ENCODE assay signal across 9 mouse cellular contexts in genomic region chr14:48138138-48138537, GRCm38 (mm10). TPM values are rescaled to one million over a fixed set of nuclear protein-coding genes. Genes with fewer than 3 reads are reported as not detected.
A peak's percentile ranks its signal among the peaks of the same experiment; 100 is the strongest.
DNase-seq lines count a peak whose midpoint lies in the region; ATAC-seq lines count a peak whose summit lies in the region.
"Had no signal": no experiment of that assay in that cellular context is flagged by ENCODE, and none has a peak within 500 bp of the region (broad histone marks: within the 10 kb centered on the region; RNA-seq: fewer than 3 reads in every experiment).

No protein-coding gene starts in this region.

- H3K4me1 ChIP-seq in kidney, embryonic 15.5 days, result peaks cover 62% of the 10 kb centered on the region
- peaks cover 85% of the 10 kb centered on the region for H3K4me1 ChIP-seq in embryonic facial prominence, embryonic 10.5 days
- peaks cover 28% of the 10 kb centered on the region for H3K4me1 ChIP-seq in intestine, embryonic 15.5 days (replicated peaks)

- no peaks in the 10 kb centered on the region for H3K36me3 ChIP-seq in kidney, embryonic 15.5 days
- no peaks in the 10 kb centered on the region for H3K36me3 ChIP-seq in embryonic facial prominence, embryonic 10.5 days (replicated peaks)
- no peaks in the 10 kb centered on the region for H3K36me3 ChIP-seq in intestine, embryonic 15.5 days

- H3K27me3 ChIP-seq in kidney, embryonic 15.5 days, result no peaks in the 10 kb centered on the region
- no peaks in the 10 kb centered on the region for H3K27me3 ChIP-seq in embryonic facial prominence, embryonic 10.5 days (replicated peaks; ENCODE audit: low read depth, poor library complexity, severe bottlenecking)
- H3K27me3 ChIP-seq in intestine, embryonic 15.5 days (replicated peaks), result no peaks in the 10 kb centered on the region
- H3K27me3 ChIP-seq: limb, embryonic 13.5 days had no signal

- no peak overlapping the region for H3K9ac ChIP-seq in kidney, embryonic 15.5 days
- no peak overlapping the region for H3K9ac ChIP-seq in intestine, embryonic 15.5 days
- H3K9ac ChIP-seq: limb, embryonic 13.5 days had no signal

- H3K27ac ChIP-seq in kidney, embryonic 15.5 days, result no peak overlapping the region
- no peak overlapping the region for H3K27ac ChIP-seq in embryonic facial prominence, embryonic 10.5 days (replicated peaks)
- H3K27ac ChIP-seq in intestine, embryonic 15.5 days, result no peak overlapping the region
- H3K27ac ChIP-seq: limb, embryonic 13.5 days had no signal

- DNase-seq in CD4-positive, CD25-positive, alpha-beta regulatory T cell, adult 2 months (ENCODE audit: low read depth, low spot score), result peak; percentile 44
- no peak for DNase-seq in kidney, adult 8-10 months
- peak; percentile 64 for DNase-seq in embryonic facial prominence, embryonic 10.5 days (ENCODE audit: low spot score)
- DNase-seq in ovary, postnatal 36 days (ENCODE audit: low spot score), result no peak

- H3K4me3 ChIP-seq in kidney, embryonic 15.5 days (replicated peaks), result no peak overlapping the region
- no peak overlapping the region for H3K4me3 ChIP-seq in embryonic facial prominence, embryonic 10.5 days
- no peak overlapping the region for H3K4me3 ChIP-seq in intestine, embryonic 15.5 days (replicated peaks)
- H3K4me3 ChIP-seq: limb, embryonic 13.5 days had no signal

- 39% methylated on average over 8 of the region's 8 CpGs for WGBS in kidney, embryonic 15.5 days
- 45% methylated on average over 8 of the region's 8 CpGs for WGBS in embryonic facial prominence, embryonic 10.5 days
- whole genome bisulfite sequencing in intestine, embryonic 15.5 days, result 42% methylated on average over 8 of the region's 8 CpGs

- no peak overlapping the region for H3K4me2 ChIP-seq in kidney, embryonic 15.5 days
- H3K4me2 ChIP-seq in intestine, embryonic 15.5 days (replicated peaks), result no peak overlapping the region
- H3K4me2 ChIP-seq: limb, embryonic 13.5 days had no signal

- no peaks in the 10 kb centered on the region for H3K9me3 ChIP-seq in kidney, embryonic 15.5 days (replicated peaks)
- no peaks in the 10 kb centered on the region for H3K9me3 ChIP-seq in embryonic facial prominence, embryonic 10.5 days
- no peaks in the 10 kb centered on the region for H3K9me3 ChIP-seq in intestine, embryonic 15.5 days
- H3K9me3 ChIP-seq: limb, embryonic 13.5 days had no signal

- no peak for ATAC-seq in CD4-positive, CD25-positive, alpha-beta regulatory T cell, adult 4 months
- ATAC-seq in kidney, embryonic 15.5 days (replicated peaks; ENCODE audit: low FRiP score), result peak; percentile 56
- ATAC-seq in megakaryocyte, adult 5-6 weeks (ENCODE audit: poor library complexity, severe bottlenecking), result peak; percentile 80
- no peak for ATAC-seq in intestine, embryonic 15.5 days

RNA-seq across cellular contexts. Expression of gene Peli2, which starts 17.5 kb away (rescaled TPM):
- 1 to 10 TPM in 1 of 2 experiments, under 1 TPM in 1; 0.37 to 1.4 TPM for polyA plus RNA-seq in CD4-positive, CD25-positive, alpha-beta regulatory T cell, adult 4 months (2017; shearing (Covaris generic))
- polyA plus RNA-seq in kidney, embryonic 15.5 days (2015; fragmentation: Nextera tagmentation; extraction: Ambion mirVana), result 7.1 and 8.2 TPM in 2 replicates
- polyA plus RNA-seq in embryonic facial prominence, embryonic 10.5 days (2016; fragmentation: Nextera tagmentation; extraction: Ambion mirVana), result 8.0 and 9.4 TPM in 2 replicates
- 9.6 and 9.7 TPM in 2 replicates for total RNA-seq in megakaryocyte, adult 5-6 weeks (2015)
- 5.7 and 7.6 TPM in 2 replicates for total RNA-seq in megakaryocyte, adult 5-6 weeks (2017)
- 4.9 and 5.3 TPM in 2 replicates for polyA plus RNA-seq in intestine, embryonic 15.5 days (2015; fragmentation: Nextera tagmentation; extraction: Ambion mirVana)

Comparison
In these comparisons a context has a peak if more than half of its experiments do, and no peak if none do; other contexts are left out.
1. DNase-seq: peak in CD4-positive, CD25-positive, alpha-beta regulatory T cell, adult 2 months (single experiment) and embryonic facial prominence, embryonic 10.5 days (single experiment); none in kidney, adult 8-10 months (0 of 2) and ovary, postnatal 36 days (single experiment).
2. ATAC-seq: peak in kidney, embryonic 15.5 days (single experiment) and megakaryocyte, adult 5-6 weeks (single experiment); none in CD4-positive, CD25-positive, alpha-beta regulatory T cell, adult 4 months (single experiment) and intestine, embryonic 15.5 days (single experiment).